Mouse (Mus musculus) heart, embryonic 16.5 days (tissue): ENCODE measurements at regions not wholly inside any gene's neighbourhood (a gene's known extent, or its start where the extent isn't known, plus 50 kb on each side); places are given as distances from the start of the nearest gene placed in this dataset.

Experiments
- ATAC-seq: fragments of 200-750 bp; cut with Nextera tagmentation; replicated peaks from 2 replicates; pipeline ENCODE4 v1.8.0; 2017; ENCODE audit warnings: moderate number of reproducible peaks; ENCODE audit not compliant: insufficient read depth, low FRiP score; ENCODE audit errors: extremely low read depth
- H3K27ac ChIP-seq: fragments of 300-500 bp; sonication (generic); 2 replicates; pipeline ENCODE4 v1.5.1; 2014; ENCODE audit warnings: mild to moderate bottlenecking, low read length, control low read depth, moderate library complexity
- H3K27me3 ChIP-seq: fragments of 300-500 bp; sonication (generic); 2 replicates; pipeline ENCODE4 v1.6.1; 2014; ENCODE audit warnings: low read length, mixed read lengths; ENCODE audit not compliant: control insufficient read depth, insufficient read depth
- H3K36me3 ChIP-seq: fragments of 300-500 bp; sonication (generic); 2 replicates; pipeline ENCODE4 v1.6.1; 2014; ENCODE audit not compliant: control insufficient read depth, insufficient read depth
- H3K4me1 ChIP-seq: fragments of 300-500 bp; sonication (generic); 2 replicates; pipeline ENCODE4 v1.6.1; 2014; ENCODE audit warnings: low read length, mixed read lengths; ENCODE audit not compliant: control insufficient read depth, insufficient read depth
- H3K4me2 ChIP-seq: fragments of 300-500 bp; sonication (generic); 2 replicates; pipeline ENCODE4 v1.6.1; 2014; ENCODE audit warnings: low read depth, mild to moderate bottlenecking, control low read depth, low read length
- H3K4me3 ChIP-seq: fragments of 300-500 bp; sonication (generic); 2 replicates; pipeline ENCODE4 v1.5.1; 2014; ENCODE audit warnings: mild to moderate bottlenecking, control low read depth, low read length
- H3K9ac ChIP-seq: fragments of 300-500 bp; sonication (generic); 2 replicates; pipeline ENCODE4 v1.6.1; 2014; ENCODE audit warnings: low read length, control low read depth
- H3K9me3 ChIP-seq: fragments of 300-500 bp; sonication (generic); replicated peaks from 2 replicates; pipeline ENCODE4 v1.6.1; 2016; ENCODE audit warnings: low read length; ENCODE audit not compliant: control insufficient read depth
- WGBS: fragments of 180-500 bp; shearing (Covaris S2); extraction: QIAGEN DNeasy Blood & Tissue Kit; methylation state at CpG from one replicate; pipeline ENCODE4 v1.1.7; 2014; 5-methylcytosine and 5-hydroxymethylcytosine counted together

DNA sequence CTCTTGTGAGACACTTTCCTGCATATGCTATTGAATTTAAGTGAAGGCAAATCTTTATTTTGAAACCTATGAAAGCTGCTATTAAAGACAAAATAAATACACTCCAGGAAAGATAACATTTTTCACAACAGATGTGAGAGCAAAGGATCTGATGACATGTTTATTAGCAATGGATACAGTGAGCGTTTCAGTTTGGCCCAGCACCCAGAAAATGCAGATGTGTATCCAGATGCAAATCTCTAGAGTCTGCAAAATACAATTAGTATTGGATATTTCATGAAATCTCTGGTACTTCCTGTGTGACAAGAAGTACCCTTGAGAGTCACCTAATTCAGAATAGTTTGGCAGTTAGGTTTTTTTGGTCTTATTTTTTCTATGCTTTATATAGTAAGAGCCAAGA lies 108.5 kb upstream of the Gorab start:
- ATAC-seq, result no peak
- no peaks in the 10 kb centered on the region for H3K9me3 ChIP-seq

DNA sequence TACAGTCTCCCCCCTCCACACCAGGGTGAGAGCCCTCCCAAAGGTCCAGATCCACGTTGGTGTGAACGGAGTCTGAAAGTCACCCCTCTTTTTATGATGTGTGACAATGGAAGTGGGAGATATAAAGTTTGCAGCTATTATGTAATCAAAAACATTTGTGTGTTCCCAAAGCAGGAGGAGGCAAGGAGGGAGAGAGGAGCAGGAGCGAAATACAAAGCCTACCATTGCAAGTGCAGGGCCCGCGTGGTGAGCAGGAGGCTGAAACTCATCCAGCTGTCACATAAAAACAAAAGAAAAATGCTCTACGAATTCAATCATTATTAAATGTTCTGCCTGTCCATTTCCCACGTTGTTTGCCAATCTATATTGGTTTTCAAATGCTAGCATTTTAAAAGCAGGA lies 101.6 kb upstream of the Gorab start:
- Histone ChIP-seq H3K27ac (no peak overlapping the region), H3K9me3 (no peaks in the 10 kb centered on the region), H3K4me3 (no peak overlapping the region), H3K4me2 (no peak overlapping the region), H3K4me1 (no peaks in the 10 kb centered on the region), H3K36me3 (no peaks in the 10 kb centered on the region), H3K9ac (no peak overlapping the region), H3K27me3 (no peaks in the 10 kb centered on the region)
- no peak for ATAC-seq
- WGBS, result 73% methylated on average over 7 of the region's 7 CpGs

More for the DNA sequence above, 108.5 kb upstream of the Gorab start:
- Histone ChIP-seq H3K36me3 (no peaks in the 10 kb centered on the region), H3K27me3 (no peaks in the 10 kb centered on the region), H3K27ac (no peak overlapping the region), H3K4me1 (no peaks in the 10 kb centered on the region), H3K4me2 (no peak overlapping the region), H3K4me3 (no peak overlapping the region), H3K9ac (no peak overlapping the region)
- 56% methylated on average over 1 of the region's 1 CpGs for WGBS

DNA sequence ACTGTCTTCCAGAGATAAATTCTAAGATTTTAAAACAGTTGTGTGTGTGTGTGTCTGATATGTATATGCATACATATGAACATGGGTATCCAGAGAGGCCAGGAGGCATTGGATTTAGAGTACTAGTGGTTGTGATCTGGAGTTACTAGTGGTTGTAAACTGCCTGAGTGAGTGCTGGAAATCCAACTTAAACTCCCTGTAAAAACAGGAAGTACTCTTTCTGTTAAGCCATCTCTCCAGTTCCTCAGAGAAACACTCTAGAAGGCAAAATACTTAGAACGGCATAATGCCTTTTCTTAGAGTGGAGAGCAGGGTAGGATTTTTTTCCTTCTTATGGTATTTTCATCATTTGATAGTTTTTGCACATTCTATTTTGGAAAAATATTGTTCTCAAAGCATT lies 99.1 kb upstream of the Gorab start:
- H3K4me1 ChIP-seq, result no peaks in the 10 kb centered on the region
- no peaks in the 10 kb centered on the region for H3K9me3 ChIP-seq
- no peak overlapping the region for H3K4me2 ChIP-seq
- WGBS, result 79% methylated on average over 1 of the region's 1 CpGs
- no peak overlapping the region for H3K4me3 ChIP-seq
- ATAC-seq, result no peak
- H3K27ac ChIP-seq, result no peak overlapping the region
- no peak overlapping the region for H3K9ac ChIP-seq
- no peaks in the 10 kb centered on the region for H3K36me3 ChIP-seq
- H3K27me3 ChIP-seq, result no peaks in the 10 kb centered on the region

DNA sequence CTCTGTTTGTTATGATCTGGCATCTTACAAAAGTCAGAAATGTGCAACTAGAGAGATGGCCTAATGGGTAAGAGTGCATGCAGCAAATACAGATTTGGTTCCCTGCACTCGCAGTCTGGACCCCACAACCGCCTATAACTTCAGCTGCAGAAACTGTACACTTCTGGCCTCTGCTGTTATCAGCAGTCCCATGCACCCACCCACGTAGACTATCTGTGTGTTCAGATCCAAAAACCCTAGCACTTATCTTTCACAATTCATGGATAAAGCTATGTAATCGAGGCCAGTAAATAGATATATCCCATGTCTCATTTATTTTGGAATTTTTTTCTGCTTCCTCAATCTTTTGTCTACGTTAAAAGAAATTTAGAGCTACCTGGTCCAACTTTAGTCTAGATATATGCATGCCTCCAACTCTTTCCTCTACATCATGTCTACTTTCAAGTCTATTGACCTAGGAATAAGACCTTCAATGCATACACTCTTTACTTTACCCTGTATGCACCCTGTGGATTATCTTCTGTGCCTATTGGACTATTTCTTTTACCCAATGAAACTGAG lies 95.0 kb upstream of the Gorab start:
- no peaks in the 10 kb centered on the region for H3K36me3 ChIP-seq
- ATAC-seq, result no peak
- H3K27me3 ChIP-seq, result no peaks in the 10 kb centered on the region
- H3K4me2 ChIP-seq, result no peak overlapping the region
- H3K9me3 ChIP-seq, result no peaks in the 10 kb centered on the region
- no peaks in the 10 kb centered on the region for H3K4me1 ChIP-seq
- H3K4me3 ChIP-seq, result no peak overlapping the region
- H3K27ac ChIP-seq, result no peak overlapping the region
- 66% methylated on average over 5 of the region's 5 CpGs for WGBS
- no peak overlapping the region for H3K9ac ChIP-seq

DNA sequence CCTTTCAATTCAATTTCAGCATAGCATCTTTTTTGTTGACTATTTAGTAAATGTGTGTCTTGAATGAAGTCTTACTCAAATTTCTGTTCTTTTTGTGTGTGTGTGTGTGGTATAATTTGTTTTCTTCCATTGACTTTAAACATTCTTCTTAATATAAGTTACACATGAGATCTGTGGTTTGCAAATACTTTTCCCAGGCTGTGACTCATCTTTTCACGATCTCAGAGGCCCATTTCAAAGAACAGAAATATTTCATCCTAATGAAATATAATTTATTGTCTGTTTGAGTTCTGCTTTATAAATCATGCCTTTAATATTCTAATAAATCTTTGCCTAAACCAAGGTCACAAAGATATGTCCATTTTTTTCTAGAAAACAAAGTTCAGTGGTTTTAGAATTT lies 92.9 kb upstream of the Gorab start:
- H3K27me3 ChIP-seq, result no peaks in the 10 kb centered on the region
- ATAC-seq, result no peak
- H3K4me2 ChIP-seq, result no peak overlapping the region
- H3K4me1 ChIP-seq, result no peaks in the 10 kb centered on the region
- no peak overlapping the region for H3K9ac ChIP-seq
- WGBS, result 55% methylated on average over 1 of the region's 1 CpGs
- no peak overlapping the region for H3K27ac ChIP-seq
- H3K36me3 ChIP-seq, result no peaks in the 10 kb centered on the region
- no peak overlapping the region for H3K4me3 ChIP-seq
- H3K9me3 ChIP-seq, result no peaks in the 10 kb centered on the region

DNA sequence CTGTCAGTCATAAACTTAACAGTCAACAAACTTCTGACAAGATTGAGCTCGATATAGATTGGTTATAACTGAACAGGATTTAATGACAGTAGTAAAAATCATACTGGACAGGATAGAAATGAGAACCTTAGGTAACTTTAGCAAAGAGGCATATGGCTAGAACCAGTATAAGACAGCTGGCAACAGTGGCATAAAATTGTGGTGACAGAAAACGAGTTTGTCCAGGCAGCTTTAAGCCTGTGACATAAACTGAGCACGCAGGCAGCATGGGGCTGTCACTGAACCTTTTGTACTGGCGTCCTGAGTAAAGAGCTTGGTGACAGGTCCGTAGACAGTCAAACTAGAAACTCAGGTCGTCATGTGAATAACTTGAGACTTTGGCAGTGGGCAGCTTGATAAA lies 85.1 kb upstream of the Gorab start:
- Histone ChIP-seq H3K9me3 (no peaks in the 10 kb centered on the region), H3K4me3 (no peak overlapping the region), H3K9ac (no peak overlapping the region), H3K4me2 (no peak overlapping the region), H3K27ac (no peak overlapping the region), H3K36me3 (no peaks in the 10 kb centered on the region), H3K4me1 (no peaks in the 10 kb centered on the region), H3K27me3 (no peaks in the 10 kb centered on the region)
- WGBS, result 44% methylated on average over 6 of the region's 6 CpGs
- no peak for ATAC-seq

DNA sequence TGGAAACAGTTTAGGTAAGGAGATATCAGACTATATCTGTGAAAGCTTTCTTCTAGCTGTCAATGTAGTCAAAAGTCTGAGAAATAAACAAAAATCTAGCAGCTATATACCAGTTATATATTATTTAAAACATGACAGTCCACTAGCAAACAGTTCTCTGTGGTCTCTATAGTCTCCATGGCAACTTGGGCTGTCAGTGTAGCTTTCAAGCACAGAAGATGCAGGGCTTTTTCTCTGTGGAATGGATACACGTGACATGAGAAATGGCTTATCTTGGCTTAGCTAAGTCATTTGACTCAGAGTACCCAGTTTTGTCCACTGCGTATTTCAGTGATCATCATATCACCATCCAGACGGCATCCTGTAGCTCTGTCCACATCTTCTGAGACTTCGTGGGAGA lies 84.6 kb upstream of the Gorab start:
- no peaks in the 10 kb centered on the region for H3K27me3 ChIP-seq
- no peak overlapping the region for H3K4me2 ChIP-seq
- H3K27ac ChIP-seq, result no peak overlapping the region
- H3K4me1 ChIP-seq, result no peaks in the 10 kb centered on the region
- H3K36me3 ChIP-seq, result no peaks in the 10 kb centered on the region
- H3K9me3 ChIP-seq, result no peaks in the 10 kb centered on the region
- no peak overlapping the region for H3K9ac ChIP-seq
- ATAC-seq, result no peak
- H3K4me3 ChIP-seq, result no peak overlapping the region
- 65% methylated on average over 4 of the region's 4 CpGs for WGBS

DNA sequence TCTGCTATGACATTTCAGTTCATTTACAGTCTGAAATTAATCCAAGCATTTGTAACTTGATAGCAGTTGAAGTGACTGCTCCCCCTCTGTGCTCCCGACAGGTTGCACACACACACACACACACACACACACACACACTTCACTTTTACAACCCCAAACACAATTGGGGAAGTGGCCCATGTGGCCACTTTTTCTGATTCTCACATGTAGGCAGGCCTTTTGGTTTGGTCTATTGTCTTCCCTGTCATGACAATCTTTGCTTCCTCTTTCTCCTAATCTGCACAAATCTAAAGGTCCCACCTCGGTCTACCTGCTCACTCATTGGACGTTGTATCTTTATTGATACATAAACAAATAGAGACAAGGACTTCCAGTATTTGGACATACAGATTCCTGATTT lies 79.6 kb upstream of the Gorab start:
- 57% methylated on average over 3 of the region's 3 CpGs for WGBS
- no peak for ATAC-seq
- no peaks in the 10 kb centered on the region for H3K4me1 ChIP-seq
- no peak overlapping the region for H3K4me2 ChIP-seq
- H3K9ac ChIP-seq, result no peak overlapping the region
- H3K36me3 ChIP-seq, result no peaks in the 10 kb centered on the region
- no peak overlapping the region for H3K27ac ChIP-seq
- no peaks in the 10 kb centered on the region for H3K27me3 ChIP-seq
- H3K4me3 ChIP-seq, result no peak overlapping the region
- no peaks in the 10 kb centered on the region for H3K9me3 ChIP-seq

DNA sequence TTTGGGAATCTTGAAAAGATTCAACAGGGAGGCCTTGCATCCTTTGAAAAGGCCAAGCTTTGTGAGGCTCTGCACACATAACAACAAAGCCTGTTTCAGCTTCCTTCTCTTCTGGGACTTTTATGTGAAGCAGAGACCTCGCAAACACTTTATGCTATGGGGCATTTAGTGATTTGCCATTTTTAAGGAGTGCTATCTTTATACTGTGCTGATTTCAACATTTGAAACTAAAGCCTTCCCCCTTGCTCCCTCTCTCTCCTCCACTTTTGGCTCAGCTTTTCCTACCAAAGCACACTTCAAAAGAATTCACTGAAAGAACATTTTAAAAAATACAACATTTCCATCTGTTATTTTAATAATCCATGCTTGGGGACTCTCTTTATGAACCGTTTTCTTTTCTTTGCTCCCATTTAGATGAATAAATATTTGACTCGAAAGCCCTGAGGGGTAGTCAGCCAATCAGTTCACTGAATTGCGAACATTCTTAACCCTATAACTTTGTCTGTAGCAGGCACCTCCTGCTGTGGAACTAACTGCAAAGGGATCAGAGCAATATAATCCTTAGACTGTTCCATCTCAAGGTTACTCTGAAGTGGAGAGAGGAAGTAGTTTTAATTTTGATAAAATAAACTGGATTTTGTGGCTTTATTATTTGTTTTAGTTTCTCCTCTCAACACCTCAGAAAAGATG lies 74.2 kb upstream of the Gorab start:
- H3K4me3 ChIP-seq, result no peak overlapping the region
- no peak overlapping the region for H3K9ac ChIP-seq
- no peak overlapping the region for H3K4me2 ChIP-seq
- H3K27ac ChIP-seq, result no peak overlapping the region
- no peak for ATAC-seq
- 67% methylated on average over 4 of the region's 4 CpGs for WGBS
- no peaks in the 10 kb centered on the region for H3K4me1 ChIP-seq
- no peaks in the 10 kb centered on the region for H3K36me3 ChIP-seq
- no peaks in the 10 kb centered on the region for H3K9me3 ChIP-seq
- no peaks in the 10 kb centered on the region for H3K27me3 ChIP-seq
